Mouse (Mus musculus): ENCODE measurements at regions not wholly inside any gene's neighbourhood (a gene's known extent, or its start where the extent isn't known, plus 50 kb on each side); places are given as distances from the start of the nearest gene placed in this dataset.

GRCm38 (mm10) chr17:62977136-62977535 lies 96.0 kb upstream of the Efna5 start:
- peaks cover 12% of the 10 kb centered on the region for H3K9me3 ChIP-seq (ENCODE audit: control insufficient read depth, low read length)
- peaks cover 5% of the 10 kb centered on the region; the same call in 1 of the 2 replicates for H3K4me1 ChIP-seq (ENCODE audit: control insufficient read depth, insufficient read depth, low read length)
- WGBS, result 65% methylated on average over 4 of the region's 4 CpGs
- no peaks in the 10 kb centered on the region for H3K27me3 ChIP-seq (replicated peaks; ENCODE audit: control insufficient read depth, insufficient read depth, low read length)
- no peak overlapping the region for H3K4me3 ChIP-seq (ENCODE audit: low read depth, low read length)
- H3K27ac ChIP-seq (replicated peaks; ENCODE audit: low read depth, low read length), result no peak overlapping the region
- no peak for DNase-seq (ENCODE audit: low spot score)
- H3K4me2 ChIP-seq (ENCODE audit: low read depth, low read length), result no peak overlapping the region
- H3K9ac ChIP-seq (ENCODE audit: low read depth, low read length), result no peak overlapping the region
- no peaks in the 10 kb centered on the region for H3K36me3 ChIP-seq (ENCODE audit: control insufficient read depth, insufficient read depth, low read length)
- no peak for ATAC-seq (ENCODE audit: low read depth)

- DNase-seq (ENCODE audit: low spot score), result no peak
Measured at GRCm38 (mm10) chr17:62974627-62975279, 93.6 kb upstream of the Efna5 start.

GRCm38 (mm10) chr17:62969025-62969424 lies 87.9 kb upstream of the Efna5 start:
- Histone ChIP-seq H3K4me1 (ENCODE audit: control insufficient read depth, insufficient read depth, low read length) (peaks cover 8% of the 10 kb centered on the region; the same call in 1 of the 2 replicates), H3K27ac (replicated peaks; ENCODE audit: low read depth, low read length) (no peak overlapping the region), H3K9ac (ENCODE audit: low read depth, low read length) (no peak overlapping the region), H3K36me3 (ENCODE audit: control insufficient read depth, insufficient read depth, low read length) (no peaks in the 10 kb centered on the region), H3K9me3 (ENCODE audit: control insufficient read depth, low read length) (peaks cover 20% of the 10 kb centered on the region), H3K4me3 (ENCODE audit: low read depth, low read length) (no peak overlapping the region), H3K4me2 (ENCODE audit: low read depth, low read length) (no peak overlapping the region), H3K27me3 (replicated peaks; ENCODE audit: control insufficient read depth, insufficient read depth, low read length) (no peaks in the 10 kb centered on the region)
- no peak for ATAC-seq (ENCODE audit: low read depth)
- no peak for DNase-seq (ENCODE audit: low spot score)
- 54% methylated on average over 6 of the region's 6 CpGs for WGBS

More at GRCm38 (mm10) chr17:62974627-62975279, 93.6 kb upstream of the Efna5 start:
- no peak overlapping the region for H3K4me3 ChIP-seq (ENCODE audit: low read depth, low read length)
- no peak overlapping the region for H3K27ac ChIP-seq (replicated peaks; ENCODE audit: low read depth, low read length)
- peaks cover 5% of the 10 kb centered on the region; the same call in 1 of the 2 replicates for H3K4me1 ChIP-seq (ENCODE audit: control insufficient read depth, insufficient read depth, low read length)
- WGBS, result 69% methylated on average over 8 of the region's 8 CpGs
- no peak for ATAC-seq (ENCODE audit: low read depth)
- no peak overlapping the region for H3K4me2 ChIP-seq (ENCODE audit: low read depth, low read length)
- no peaks in the 10 kb centered on the region for H3K27me3 ChIP-seq (replicated peaks; ENCODE audit: control insufficient read depth, insufficient read depth, low read length)
- H3K9ac ChIP-seq (ENCODE audit: low read depth, low read length), result no peak overlapping the region
- H3K9me3 ChIP-seq (ENCODE audit: control insufficient read depth, low read length), result peaks cover 20% of the 10 kb centered on the region
- no peaks in the 10 kb centered on the region for H3K36me3 ChIP-seq (ENCODE audit: control insufficient read depth, insufficient read depth, low read length)

GRCm38 (mm10) chr17:62963824-62964223 lies 82.7 kb upstream of the Efna5 start:
- H3K4me3 ChIP-seq (ENCODE audit: low read depth, low read length), result no peak overlapping the region
- H3K4me1 ChIP-seq (ENCODE audit: control insufficient read depth, insufficient read depth, low read length), result peaks cover 29% of the 10 kb centered on the region
- peak overlapping the region; percentile 1; the same call in 1 of the 2 replicates for H3K4me2 ChIP-seq (ENCODE audit: low read depth, low read length)
- H3K9ac ChIP-seq (ENCODE audit: low read depth, low read length), result no peak overlapping the region
- no peaks in the 10 kb centered on the region for H3K27me3 ChIP-seq (replicated peaks; ENCODE audit: control insufficient read depth, insufficient read depth, low read length)
- WGBS, result 41% methylated on average over 4 of the region's 4 CpGs
- no peaks in the 10 kb centered on the region for H3K36me3 ChIP-seq (ENCODE audit: control insufficient read depth, insufficient read depth, low read length)
- H3K9me3 ChIP-seq (ENCODE audit: control insufficient read depth, low read length), result no peaks in the 10 kb centered on the region
- ATAC-seq (ENCODE audit: low read depth), result peak; percentile 48; the same call in 1 of the 2 replicates
- peak; percentile 56 for DNase-seq (ENCODE audit: low spot score)
- H3K27ac ChIP-seq (replicated peaks; ENCODE audit: low read depth, low read length), result 0 out of 2 replicates have a peak overlapping the region, but pooled peaks have one; percentile 1

GRCm38 (mm10) chr17:62962292-62962618 lies 81.1 kb upstream of the Efna5 start:
- H3K27me3 ChIP-seq (replicated peaks; ENCODE audit: control insufficient read depth, insufficient read depth, low read length), result no peaks in the 10 kb centered on the region
- ATAC-seq (ENCODE audit: low read depth) (peak; percentile 51; the same call in 1 of the 2 replicates), DNase-seq (ENCODE audit: low spot score) (no peak)
- no peaks in the 10 kb centered on the region for H3K9me3 ChIP-seq (ENCODE audit: control insufficient read depth, low read length)
- H3K4me1 ChIP-seq (ENCODE audit: control insufficient read depth, insufficient read depth, low read length), result peaks cover 29% of the 10 kb centered on the region
- H3K27ac ChIP-seq (replicated peaks; ENCODE audit: low read depth, low read length), result peak overlapping the region; percentile 46; the same call in 1 of the 2 replicates
- no peaks in the 10 kb centered on the region for H3K36me3 ChIP-seq (ENCODE audit: control insufficient read depth, insufficient read depth, low read length)
- WGBS, result 39% methylated on average over 3 of the region's 3 CpGs
- no peak overlapping the region for H3K9ac ChIP-seq (ENCODE audit: low read depth, low read length)
- no peak overlapping the region for H3K4me3 ChIP-seq (ENCODE audit: low read depth, low read length)
- peak overlapping the region; percentile 31 for H3K4me2 ChIP-seq (ENCODE audit: low read depth, low read length)

GRCm38 (mm10) chr17:62961596-62962291 lies 80.6 kb upstream of the Efna5 start:
- peak overlapping the region; percentile 46 for H3K27ac ChIP-seq (replicated peaks; ENCODE audit: low read depth, low read length)
- 44% methylated on average over 19 of the region's 19 CpGs for WGBS
- peak overlapping the region; percentile 2; the same call in 1 of the 2 replicates for H3K4me3 ChIP-seq (ENCODE audit: low read depth, low read length)
- H3K4me1 ChIP-seq (ENCODE audit: control insufficient read depth, insufficient read depth, low read length), result peaks cover 29% of the 10 kb centered on the region
- DNase-seq (ENCODE audit: low spot score), result peak; percentile 93
- H3K9me3 ChIP-seq (ENCODE audit: control insufficient read depth, low read length), result no peaks in the 10 kb centered on the region
- H3K36me3 ChIP-seq (ENCODE audit: control insufficient read depth, insufficient read depth, low read length), result no peaks in the 10 kb centered on the region
- no peak overlapping the region for H3K9ac ChIP-seq (ENCODE audit: low read depth, low read length)
- peak; percentile 81 for ATAC-seq (ENCODE audit: low read depth)
- H3K4me2 ChIP-seq (ENCODE audit: low read depth, low read length), result peak overlapping the region; percentile 31
- H3K27me3 ChIP-seq (replicated peaks; ENCODE audit: control insufficient read depth, insufficient read depth, low read length), result no peaks in the 10 kb centered on the region

- Histone ChIP-seq H3K4me1 (ENCODE audit: control insufficient read depth, insufficient read depth, low read length) (peaks cover 22% of the 10 kb centered on the region), H3K27me3 (replicated peaks; ENCODE audit: control insufficient read depth, insufficient read depth, low read length) (no peaks in the 10 kb centered on the region), H3K4me3 (ENCODE audit: low read depth, low read length) (no peak overlapping the region), H3K36me3 (ENCODE audit: control insufficient read depth, insufficient read depth, low read length) (no peaks in the 10 kb centered on the region), H3K4me2 (ENCODE audit: low read depth, low read length) (no peak overlapping the region), H3K9me3 (ENCODE audit: control insufficient read depth, low read length) (no peaks in the 10 kb centered on the region), H3K9ac (ENCODE audit: low read depth, low read length) (no peak overlapping the region), H3K27ac (replicated peaks; ENCODE audit: low read depth, low read length) (no peak overlapping the region)
- 21% methylated on average over 3 of the region's 3 CpGs for WGBS
- peak; percentile 45 for DNase-seq (ENCODE audit: low spot score)
- ATAC-seq (ENCODE audit: low read depth), result no peak
Measured at GRCm38 (mm10) chr17:62959146-62959545, 78.0 kb upstream of the Efna5 start.

GRCm38 (mm10) chr17:62947537-62948193 lies 66.5 kb upstream of the Efna5 start:
- no peak overlapping the region for H3K9ac ChIP-seq (ENCODE audit: low read depth, low read length)
- 55% methylated on average over 1 of the region's 1 CpGs for WGBS
- ATAC-seq (ENCODE audit: low read depth) (0 out of 2 replicates have a peak, but pooled peaks have one; percentile 57), DNase-seq (ENCODE audit: low spot score) (peak; percentile 47)
- no peaks in the 10 kb centered on the region for H3K27me3 ChIP-seq (replicated peaks; ENCODE audit: control insufficient read depth, insufficient read depth, low read length)
- no peaks in the 10 kb centered on the region for H3K9me3 ChIP-seq (ENCODE audit: control insufficient read depth, low read length)
- no peaks in the 10 kb centered on the region for H3K4me1 ChIP-seq (ENCODE audit: control insufficient read depth, insufficient read depth, low read length)
- H3K4me2 ChIP-seq (ENCODE audit: low read depth, low read length), result no peak overlapping the region
- H3K4me3 ChIP-seq (ENCODE audit: low read depth, low read length), result no peak overlapping the region
- no peaks in the 10 kb centered on the region for H3K36me3 ChIP-seq (ENCODE audit: control insufficient read depth, insufficient read depth, low read length)
- no peak overlapping the region for H3K27ac ChIP-seq (replicated peaks; ENCODE audit: low read depth, low read length)
